Mouse (Mus musculus) kidney, embryonic 16.5 days (tissue): ENCODE data around the gene Cnbp. TPM values are rescaled to one million over a fixed set of nuclear protein-coding genes. Genes with fewer than 3 reads are reported as not detected.
A peak's percentile ranks its signal among the peaks of the same experiment; 100 is the strongest.

Experiments
- ATAC-seq: fragments of 200-750 bp; cut with Nextera tagmentation; 2 replicates; pipeline ENCODE4 v1.8.0; 2017; ENCODE audit warnings: moderate TSS enrichment; ENCODE audit not compliant: low FRiP score, low TSS enrichment
- H3K27ac ChIP-seq: fragments of 300-500 bp; sonication (generic); 2 replicates; pipeline ENCODE4 v1.5.1; 2014; ENCODE audit warnings: low read length
- H3K27me3 ChIP-seq: fragments of 300-500 bp; sonication (generic); 2 replicates; pipeline ENCODE4 v1.6.1; 2014; ENCODE audit warnings: low read length, control low read depth, mixed read lengths; ENCODE audit not compliant: insufficient read depth
- H3K36me3 ChIP-seq: fragments of 300-500 bp; sonication (generic); 2 replicates; pipeline ENCODE4 v1.6.1; 2014; ENCODE audit warnings: low read length, control low read depth, mixed read lengths; ENCODE audit not compliant: insufficient read depth
- H3K4me1 ChIP-seq: fragments of 300-500 bp; sonication (generic); 2 replicates; pipeline ENCODE4 v1.6.1; 2014; ENCODE audit warnings: low read length, control low read depth, mixed read lengths; ENCODE audit not compliant: insufficient read depth
- H3K4me2 ChIP-seq: fragments of 300-500 bp; sonication (generic); replicated peaks from 2 replicates; pipeline ENCODE4 v1.6.1; 2014; ENCODE audit warnings: low read depth, low read length
- H3K4me3 ChIP-seq: fragments of 300-500 bp; sonication (generic); 2 replicates; pipeline ENCODE4 v1.5.1; 2014; ENCODE audit warnings: mild to moderate bottlenecking, low read length
- H3K9ac ChIP-seq: fragments of 300-500 bp; sonication (generic); replicated peaks from 2 replicates; pipeline ENCODE4 v1.6.1; 2014; ENCODE audit warnings: low read length
- H3K9me3 ChIP-seq: fragments of 300-500 bp; sonication (generic); 2 replicates; pipeline ENCODE4 v1.6.1; 2016; ENCODE audit warnings: low read length, control low read depth
- WGBS: fragments of 180-500 bp; shearing (Covaris S2); extraction: QIAGEN DNeasy Blood & Tissue Kit; methylation state at CpG from one replicate; pipeline ENCODE4 v1.1.7; 2014; 5-methylcytosine and 5-hydroxymethylcytosine counted together
- polyA plus RNA-seq: library from polyadenylated mRNA; unstranded; fragments of >200 nt; fragmentation: Nextera tagmentation; extraction: Ambion mirVana; gene quantifications from 2 replicates; pipeline ENCODE4 v1.2.1, GENCODE M21; 2015

Gene Cnbp
- polyA plus RNA-seq, 1 experiment from 2014 or later, result 1,064 TPM

DNA sequence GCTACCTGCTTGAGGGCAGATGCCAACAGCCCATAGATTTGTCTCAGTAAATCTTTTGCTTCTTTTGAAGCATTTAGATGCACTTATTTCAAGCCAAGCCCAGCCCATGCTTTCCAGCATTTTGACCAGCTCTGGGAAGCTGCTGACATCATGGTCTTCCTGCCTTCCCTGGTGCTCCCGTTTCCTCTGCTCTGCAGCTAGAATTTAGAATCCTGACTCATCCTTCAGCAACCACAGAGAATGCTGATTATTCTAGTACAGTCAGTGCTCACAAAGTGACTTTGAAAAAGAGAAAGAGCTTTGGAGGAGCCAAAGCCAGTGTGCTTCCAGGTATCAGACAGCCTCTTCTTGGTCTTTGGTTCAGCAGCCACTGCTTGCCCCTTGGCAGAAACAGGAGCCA, 6.2 kb upstream of the Cnbp start:
- no peak for ATAC-seq
- no peaks in the 10 kb centered on the region for H3K4me1 ChIP-seq
- H3K9me3 ChIP-seq, result no peaks in the 10 kb centered on the region
- no peak overlapping the region for H3K4me2 ChIP-seq
- H3K36me3 ChIP-seq, result no peaks in the 10 kb centered on the region
- H3K27ac ChIP-seq, result no peak overlapping the region
- H3K9ac ChIP-seq, result no peak overlapping the region
- WGBS, result 41% methylated on average over 1 of the region's 1 CpGs
- no peaks in the 10 kb centered on the region for H3K27me3 ChIP-seq
- H3K4me3 ChIP-seq, result no peak overlapping the region

GRCm38 (mm10) chr6:87853446-87853845, 2.5 kb upstream of the Cnbp start:
- Histone ChIP-seq H3K9ac (no peak overlapping the region), H3K4me2 (no peak overlapping the region), H3K27ac (no peak overlapping the region), H3K4me3 (no peak overlapping the region), H3K4me1 (peaks cover 10% of the 10 kb centered on the region), H3K27me3 (no peaks in the 10 kb centered on the region), H3K9me3 (no peaks in the 10 kb centered on the region), H3K36me3 (peaks cover 2% of the 10 kb centered on the region; the same call in 1 of the 2 replicates)
- WGBS, result 83% methylated on average over 4 of the region's 4 CpGs
- ATAC-seq, result no peak

DNA sequence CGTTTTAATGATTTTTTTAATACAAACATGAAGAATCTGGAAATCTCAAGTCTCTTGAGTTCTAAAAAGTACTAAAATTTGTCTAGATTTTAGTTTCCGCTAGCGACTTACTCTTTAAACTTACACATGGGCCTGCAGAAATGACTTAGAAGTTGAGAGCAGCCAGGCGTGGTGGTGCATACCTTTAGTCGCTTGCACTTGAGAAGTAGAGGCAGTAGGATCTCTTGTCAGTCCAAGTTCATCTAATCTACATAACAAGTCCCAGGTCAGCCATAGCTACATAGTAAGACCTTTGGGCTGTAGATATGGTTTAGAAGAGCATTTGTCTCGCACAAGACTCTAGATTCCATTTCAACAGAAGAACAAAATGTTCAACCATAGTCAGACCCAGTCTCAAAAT, 965 bp upstream of the Cnbp start:
- Histone ChIP-seq H3K9ac (no peak overlapping the region), H3K4me3 (no peak overlapping the region), H3K9me3 (no peaks in the 10 kb centered on the region), H3K27me3 (no peaks in the 10 kb centered on the region), H3K4me1 (peaks cover 23% of the 10 kb centered on the region), H3K27ac (no peak overlapping the region), H3K4me2 (no peak overlapping the region; the same call in 1 of the 2 replicates), H3K36me3 (peaks cover 2% of the 10 kb centered on the region; the same call in 1 of the 2 replicates)
- no peak for ATAC-seq
- 77% methylated on average over 6 of the region's 6 CpGs for WGBS

DNA sequence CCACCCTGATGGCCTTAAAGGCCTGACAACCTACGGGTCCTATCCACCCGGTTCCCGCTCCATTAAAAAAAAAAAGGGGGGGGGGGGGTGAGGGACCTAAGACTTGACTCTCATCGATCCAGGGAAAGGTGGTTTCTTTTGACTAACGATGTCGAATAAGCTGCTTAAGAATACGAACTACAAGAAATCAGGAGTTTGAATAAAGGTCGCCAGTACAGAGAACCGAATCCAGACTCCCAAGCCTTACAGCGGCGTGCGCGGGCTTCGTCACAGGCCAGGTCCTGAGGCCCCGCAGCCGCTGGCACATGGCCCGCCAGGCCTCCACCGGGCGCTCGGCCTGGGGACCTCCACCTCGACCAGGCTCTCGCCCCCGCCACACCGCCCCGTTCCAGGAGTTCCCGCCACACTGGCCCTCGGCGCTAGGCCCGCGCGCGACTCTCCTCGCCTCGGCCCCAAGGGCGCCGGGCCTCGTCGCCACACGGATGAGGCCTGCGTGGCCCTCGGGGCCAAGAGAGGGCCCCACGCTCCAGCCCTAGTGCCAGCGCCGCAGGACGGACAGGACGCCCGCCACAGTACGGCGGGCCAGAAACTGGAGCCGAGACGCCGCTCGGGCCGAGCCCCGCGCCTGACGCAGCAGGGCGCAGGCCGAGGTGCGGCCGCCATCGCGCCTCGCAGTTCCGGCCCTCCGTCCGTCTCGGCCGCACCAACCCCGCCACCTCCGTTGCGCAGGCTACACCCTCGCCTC, 579 bp downstream of the Cnbp start:
- peak; percentile 83 for ATAC-seq
- peak overlapping the region; percentile 98 for H3K9ac ChIP-seq
- H3K27ac ChIP-seq, result peak overlapping the region; percentile 95
- H3K27me3 ChIP-seq, result no peaks in the 10 kb centered on the region
- peak overlapping the region; percentile 92 for H3K4me3 ChIP-seq
- H3K9me3 ChIP-seq, result no peaks in the 10 kb centered on the region
- H3K36me3 ChIP-seq, result peaks cover 9% of the 10 kb centered on the region; the same call in 1 of the 2 replicates
- H3K4me1 ChIP-seq, result peaks cover 26% of the 10 kb centered on the region
- 0% methylated on average over 71 of the region's 73 CpGs for whole genome bisulfite sequencing
- peak overlapping the region; percentile 89 for H3K4me2 ChIP-seq

DNA sequence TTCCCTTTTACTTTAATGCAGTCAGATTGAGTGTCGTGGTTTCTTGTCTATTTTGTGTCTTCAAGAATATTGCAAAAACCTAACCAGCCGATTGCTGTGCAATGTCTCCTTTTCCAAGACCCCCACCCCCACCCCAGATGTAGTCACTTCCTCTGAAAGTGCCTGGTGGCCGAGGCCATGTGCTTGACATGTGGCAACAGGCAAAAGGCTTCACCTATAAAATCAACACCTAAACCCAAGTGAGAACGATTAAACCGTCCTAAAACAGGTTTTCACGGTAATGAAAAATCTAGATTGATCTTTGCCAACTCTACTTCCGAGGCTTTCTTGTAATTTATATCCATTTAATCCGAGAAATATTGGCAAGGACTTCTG, 1.1 kb downstream of the Cnbp start:
- no peaks in the 10 kb centered on the region for H3K27me3 ChIP-seq
- no peak overlapping the region for H3K27ac ChIP-seq
- no peak for ATAC-seq

DNA sequence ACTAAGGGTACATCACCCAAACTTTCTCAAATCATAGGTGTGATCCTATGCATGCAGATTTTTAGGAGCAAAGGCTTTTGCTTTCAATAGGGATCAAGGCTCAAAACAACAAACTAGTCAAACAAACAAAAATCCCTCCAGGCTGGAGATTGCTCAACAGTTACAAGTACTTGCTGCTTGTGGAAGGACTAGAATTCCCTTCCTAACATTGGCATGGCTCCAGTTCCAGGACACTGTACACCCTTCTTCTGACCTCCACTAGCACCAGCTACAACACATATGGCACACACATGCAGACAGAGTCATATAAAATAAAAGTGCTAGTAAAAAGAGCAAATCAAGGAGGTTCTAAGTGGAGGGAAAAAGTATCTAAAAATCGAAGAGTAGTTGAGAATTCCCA, 4.1 kb downstream of the Cnbp start:
- Histone ChIP-seq H3K27ac (no peak overlapping the region), H3K4me1 (peaks cover 26% of the 10 kb centered on the region)
- 80% methylated on average over 1 of the region's 1 CpGs for WGBS

More for the DNA sequence above, 1.1 kb downstream of the Cnbp start:
- Histone ChIP-seq H3K9me3 (no peaks in the 10 kb centered on the region), H3K4me1 (peaks cover 26% of the 10 kb centered on the region), H3K4me3 (peak overlapping the region; percentile 92), H3K9ac (peak overlapping the region; percentile 98), H3K36me3 (peaks cover 14% of the 10 kb centered on the region), H3K4me2 (peak overlapping the region; percentile 89)
- WGBS, result under 1% methylated on average over 8 of the region's 8 CpGs

GRCm38 (mm10) chr6:87845031-87845695, 5.7 kb downstream of the Cnbp start:
- H3K9ac ChIP-seq, result no peak overlapping the region
- ATAC-seq, result no peak
- WGBS, result 95% methylated on average over 13 of the region's 13 CpGs
- no peak overlapping the region for H3K27ac ChIP-seq
- H3K4me2 ChIP-seq, result no peak overlapping the region
- H3K27me3 ChIP-seq, result no peaks in the 10 kb centered on the region
- H3K4me3 ChIP-seq, result no peak overlapping the region
- no peaks in the 10 kb centered on the region for H3K9me3 ChIP-seq
- peaks cover 22% of the 10 kb centered on the region for H3K4me1 ChIP-seq
- H3K36me3 ChIP-seq, result peaks cover 42% of the 10 kb centered on the region

More for the DNA sequence above, 4.1 kb downstream of the Cnbp start:
- peaks cover 38% of the 10 kb centered on the region for H3K36me3 ChIP-seq
- no peak for ATAC-seq
- H3K27me3 ChIP-seq, result no peaks in the 10 kb centered on the region
- no peak overlapping the region for H3K4me3 ChIP-seq
- H3K9ac ChIP-seq, result no peak overlapping the region
- H3K4me2 ChIP-seq, result no peak overlapping the region
- H3K9me3 ChIP-seq, result no peaks in the 10 kb centered on the region

DNA sequence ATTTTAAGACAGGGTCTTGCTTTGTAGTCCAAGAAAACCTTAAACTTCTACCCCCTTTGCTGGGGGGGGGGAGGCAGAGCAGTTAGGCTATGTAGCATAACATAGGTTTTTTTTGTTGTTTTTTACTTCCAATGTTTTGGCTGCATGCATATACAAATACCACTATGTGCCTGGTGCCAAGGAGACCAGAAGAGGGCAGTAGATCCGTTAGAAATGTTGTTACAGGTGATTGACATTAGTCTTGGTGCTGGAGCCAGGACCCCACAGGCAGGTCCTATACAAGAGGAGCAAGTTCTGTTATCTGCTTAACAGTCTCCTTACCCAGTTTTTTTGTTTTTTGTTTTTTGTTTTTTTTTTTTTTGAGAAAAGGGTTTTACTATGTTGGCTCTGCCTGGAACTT, 8.7 kb downstream of the Cnbp start:
- H3K36me3 ChIP-seq, result peaks cover 39% of the 10 kb centered on the region
- ATAC-seq, result no peak
- no peak overlapping the region for H3K9ac ChIP-seq
- 30% methylated on average over 1 of the region's 1 CpGs for WGBS
- no peaks in the 10 kb centered on the region for H3K27me3 ChIP-seq
- H3K27ac ChIP-seq, result no peak overlapping the region
- no peak overlapping the region for H3K4me3 ChIP-seq
- H3K4me1 ChIP-seq, result peaks cover 17% of the 10 kb centered on the region
- H3K4me2 ChIP-seq, result no peak overlapping the region
- H3K9me3 ChIP-seq, result no peaks in the 10 kb centered on the region

DNA sequence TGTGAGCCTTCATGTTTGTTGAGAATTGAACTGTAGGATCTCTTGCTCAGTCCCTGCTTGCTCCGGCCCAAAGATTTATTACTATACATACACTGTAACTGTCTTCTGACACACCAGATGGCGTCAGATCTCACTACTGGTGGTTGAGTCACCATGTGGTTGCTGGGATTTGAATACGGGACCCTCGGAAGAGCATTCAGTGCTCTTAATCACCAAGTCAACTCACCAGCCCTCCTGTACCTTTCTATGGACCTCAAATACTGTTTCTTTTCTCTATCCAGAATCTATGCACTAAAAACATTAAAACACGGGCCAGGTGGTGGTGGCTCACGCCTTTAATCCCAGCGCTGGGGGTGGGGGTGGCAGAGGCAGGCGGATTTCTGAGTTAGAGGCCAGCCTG, 9.3 kb downstream of the Cnbp start:
- Histone ChIP-seq H3K4me1 (peaks cover 12% of the 10 kb centered on the region), H3K36me3 (peaks cover 39% of the 10 kb centered on the region), H3K9me3 (no peaks in the 10 kb centered on the region), H3K4me3 (no peak overlapping the region), H3K27ac (no peak overlapping the region), H3K27me3 (no peaks in the 10 kb centered on the region), H3K4me2 (no peak overlapping the region), H3K9ac (no peak overlapping the region)
- no peak for ATAC-seq
- 77% methylated on average over 8 of the region's 8 CpGs for WGBS

- WGBS, result 54% methylated on average over 11 of the region's 11 CpGs
- H3K27ac ChIP-seq, result 0 out of 2 replicates have a peak overlapping the region, but pooled peaks have one; percentile 98
- H3K36me3 ChIP-seq, result peaks cover 29% of the 10 kb centered on the region
- H3K9me3 ChIP-seq, result no peaks in the 10 kb centered on the region
- H3K4me3 ChIP-seq, result no peak overlapping the region
- peak overlapping the region; percentile 95 for H3K9ac ChIP-seq
- H3K4me2 ChIP-seq, result peak overlapping the region; percentile 95; the same call in 1 of the 2 replicates
- no peak for ATAC-seq
- H3K27me3 ChIP-seq, result no peaks in the 10 kb centered on the region
- peaks cover 12% of the 10 kb centered on the region for H3K4me1 ChIP-seq
These were observed 11.0 kb downstream of the Cnbp start for GRCm38 (mm10) chr6:87839797-87840341.
